Mouse (Mus musculus): ENCODE results near the gene Krtap26-1. TPM values are rescaled to one million over a fixed set of nuclear protein-coding genes. Genes with fewer than 3 reads are reported as not detected.

The Krtap26-1 gene
- polyA plus RNA-seq, 1 experiment from 2014 or later = not detected

- Histone ChIP-seq H3K4me3 (no peak within 1 kb of the TSS), H3K27me3 (no peaks in the 10 kb centered on the region), H3K9ac (replicated peaks) (no peak within 1 kb of the TSS), H3K4me2 (replicated peaks) (no peak within 1 kb of the TSS), H3K4me1 (no peaks in the 10 kb centered on the region), H3K36me3 (no peaks in the 10 kb centered on the region), H3K9me3 (no peaks in the 10 kb centered on the region), H3K27ac (replicated peaks) (no peak within 1 kb of the TSS)
- ATAC-seq (replicated peaks) = no peak
- 93% methylated on average over 4 of the region's 4 CpGs for WGBS
Observed at GRCm38 (mm10) chr16:88627566-88627965, 20.0 kb downstream of the Krtap26-1 start, which contains the start of gene 2310079G19Rik. Gene 2310079G19Rik, minus strand, starts transcription at chr16:88627666.

DNA sequence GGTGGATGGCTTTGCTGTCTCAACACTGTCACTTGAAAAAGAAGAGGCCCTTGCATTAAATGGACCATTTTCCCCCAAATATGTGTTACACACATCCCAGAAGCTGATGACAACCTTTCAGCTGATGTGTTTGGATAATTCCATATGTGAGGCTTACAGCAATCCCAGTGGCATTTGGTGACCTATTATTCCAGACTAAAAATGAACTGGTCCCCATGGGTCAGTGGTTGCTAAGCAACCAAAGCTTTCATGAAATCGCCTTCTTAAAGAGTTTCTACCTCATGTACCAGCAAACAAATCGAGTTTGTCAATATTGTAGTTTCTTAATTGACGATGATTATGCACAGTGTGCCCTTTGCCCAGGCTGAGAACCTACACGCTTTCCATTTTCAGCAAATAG is 34.9 kb downstream of the Krtap26-1 start:
- Histone ChIP-seq H3K27ac (replicated peaks) (no peak overlapping the region), H3K9me3 (no peaks in the 10 kb centered on the region), H3K27me3 (no peaks in the 10 kb centered on the region), H3K4me2 (replicated peaks) (no peak overlapping the region), H3K9ac (replicated peaks) (no peak overlapping the region), H3K36me3 (no peaks in the 10 kb centered on the region), H3K4me3 (no peak overlapping the region), H3K4me1 (no peaks in the 10 kb centered on the region)
- no peak for ATAC-seq (replicated peaks)
- WGBS = 61% methylated on average over 4 of the region's 4 CpGs

DNA sequence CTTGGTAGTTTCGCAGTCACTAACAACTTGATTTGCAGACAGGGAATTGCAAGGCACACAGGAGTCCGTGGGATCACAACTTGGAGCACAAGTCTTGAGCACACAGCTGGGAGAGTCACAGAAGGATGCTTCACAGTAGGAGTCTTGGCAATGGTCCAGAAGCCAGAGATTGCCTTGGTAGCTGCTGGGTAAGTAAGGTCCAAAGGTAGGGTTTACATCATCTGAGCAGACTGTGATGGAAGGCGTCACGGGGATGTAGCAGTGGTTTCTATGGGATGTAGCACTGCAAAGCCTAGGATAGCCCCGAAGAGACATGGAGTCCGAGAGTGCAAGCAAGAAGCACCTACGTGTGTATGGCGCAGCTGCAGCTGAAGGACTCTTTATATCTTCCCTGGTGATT is 35.7 kb downstream of the Krtap26-1 start, which contains the start of gene Krtap24-1:
TSS of gene Krtap24-1 (minus strand) at position 358 of the 400 bp plus-strand sequence.
- Histone ChIP-seq H3K27me3 (no peaks in the 10 kb centered on the region), H3K36me3 (no peaks in the 10 kb centered on the region), H3K4me3 (no peak within 1 kb of the TSS), H3K4me2 (replicated peaks) (no peak within 1 kb of the TSS), H3K27ac (replicated peaks) (no peak within 1 kb of the TSS), H3K9me3 (no peaks in the 10 kb centered on the region), H3K4me1 (no peaks in the 10 kb centered on the region), H3K9ac (replicated peaks) (no peak within 1 kb of the TSS)
- no peak for ATAC-seq (replicated peaks)
- 93% methylated on average over 8 of the region's 8 CpGs for WGBS

- H3K27ac ChIP-seq (replicated peaks) = no peak overlapping the region
- no peak overlapping the region for H3K4me3 ChIP-seq
- no peak overlapping the region for H3K9ac ChIP-seq (replicated peaks)
- ATAC-seq (replicated peaks) = no peak
- H3K27me3 ChIP-seq = no peaks in the 10 kb centered on the region
- 75% methylated on average over 6 of the region's 6 CpGs for WGBS
- no peak overlapping the region for H3K4me2 ChIP-seq (replicated peaks)
- no peaks in the 10 kb centered on the region for H3K9me3 ChIP-seq
- no peaks in the 10 kb centered on the region for H3K36me3 ChIP-seq
- no peaks in the 10 kb centered on the region for H3K4me1 ChIP-seq
Observed at GRCm38 (mm10) chr16:88604570-88604969, 43.0 kb downstream of the Krtap26-1 start.

GRCm38 (mm10) chr16:88602464-88602863 is 45.1 kb downstream of the Krtap26-1 start:
- no peak overlapping the region for H3K4me2 ChIP-seq (replicated peaks)
- no peaks in the 10 kb centered on the region for H3K27me3 ChIP-seq
- H3K27ac ChIP-seq (replicated peaks) = no peak overlapping the region
- H3K9me3 ChIP-seq = no peaks in the 10 kb centered on the region
- no peaks in the 10 kb centered on the region for H3K4me1 ChIP-seq
- ATAC-seq (replicated peaks) = no peak
- H3K9ac ChIP-seq (replicated peaks) = no peak overlapping the region
- no peaks in the 10 kb centered on the region for H3K36me3 ChIP-seq
- WGBS = 21% methylated on average over 1 of the region's 1 CpGs
- no peak overlapping the region for H3K4me3 ChIP-seq

DNA sequence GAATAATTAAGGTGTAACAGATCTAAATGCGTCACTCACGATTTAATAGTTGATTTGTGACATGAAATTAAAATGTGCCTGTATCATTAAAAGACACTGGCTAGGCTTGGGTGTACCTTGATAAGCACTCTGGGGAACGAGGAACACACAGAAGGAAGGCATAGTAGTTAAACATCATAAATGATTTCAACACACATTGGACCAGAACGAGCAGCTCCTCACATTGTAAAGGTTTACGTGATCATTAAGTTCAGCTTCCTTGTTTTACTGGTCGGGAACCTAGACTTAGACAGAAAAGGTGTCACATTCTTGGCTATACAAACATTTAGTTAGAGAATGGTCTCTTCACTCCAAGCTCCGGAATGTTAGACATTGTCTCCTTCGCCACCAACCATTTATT is 47.3 kb downstream of the Krtap26-1 start:
- 84% methylated on average over 8 of the region's 8 CpGs for WGBS
- Histone ChIP-seq H3K27ac (replicated peaks) (no peak overlapping the region), H3K9ac (replicated peaks) (no peak overlapping the region), H3K4me1 (no peaks in the 10 kb centered on the region), H3K9me3 (no peaks in the 10 kb centered on the region), H3K4me3 (no peak overlapping the region), H3K4me2 (replicated peaks) (no peak overlapping the region), H3K36me3 (no peaks in the 10 kb centered on the region), H3K27me3 (no peaks in the 10 kb centered on the region)
- no peak for ATAC-seq (replicated peaks)

- H3K4me1 ChIP-seq = no peaks in the 10 kb centered on the region
- no peak overlapping the region for H3K4me3 ChIP-seq
- no peak overlapping the region for H3K27ac ChIP-seq (replicated peaks)
- no peaks in the 10 kb centered on the region for H3K9me3 ChIP-seq
- no peak overlapping the region for H3K4me2 ChIP-seq (replicated peaks)
- H3K36me3 ChIP-seq = no peaks in the 10 kb centered on the region
- no peak for ATAC-seq (replicated peaks)
- 57% methylated on average over 16 of the region's 16 CpGs for WGBS
- no peaks in the 10 kb centered on the region for H3K27me3 ChIP-seq
- no peak overlapping the region for H3K9ac ChIP-seq (replicated peaks)
Observed at GRCm38 (mm10) chr16:88599504-88600237, 47.9 kb downstream of the Krtap26-1 start.

Other genes starting within 250 kb of the Krtap26-1 start
- not detected in 2 replicates for gene Cldn17, start 140.8 kb downstream of the Krtap26-1 start, polyA plus RNA-seq (2015; fragmentation: Nextera tagmentation; extraction: Ambion mirVana)
- gene Cldn8, start 84.6 kb downstream of the Krtap26-1 start, polyA plus RNA-seq (2015; fragmentation: Nextera tagmentation; extraction: Ambion mirVana) = not detected in 2 replicates
- not detected in 2 replicates for gene Krtap24-1, start 35.5 kb downstream of the Krtap26-1 start, polyA plus RNA-seq (2015; fragmentation: Nextera tagmentation; extraction: Ambion mirVana)
- gene 2310079G19Rik, start 20.1 kb downstream of the Krtap26-1 start, polyA plus RNA-seq (2015; fragmentation: Nextera tagmentation; extraction: Ambion mirVana) = not detected in 2 replicates
- gene Krtap27-1, start 23.9 kb upstream of the Krtap26-1 start, polyA plus RNA-seq (2015; fragmentation: Nextera tagmentation; extraction: Ambion mirVana) = not detected in 2 replicates
- gene 2310061N02Rik, start 60.2 kb upstream of the Krtap26-1 start, polyA plus RNA-seq (2015; fragmentation: Nextera tagmentation; extraction: Ambion mirVana) = not detected in 2 replicates
- not detected in 2 replicates for gene Krtap13-1, start 81.1 kb upstream of the Krtap26-1 start, polyA plus RNA-seq (2015; fragmentation: Nextera tagmentation; extraction: Ambion mirVana)
- not detected in 2 replicates for gene Krtap13, start 103.8 kb upstream of the Krtap26-1 start, polyA plus RNA-seq (2015; fragmentation: Nextera tagmentation; extraction: Ambion mirVana)
- not detected in 2 replicates for gene 2310034C09Rik, start 111.1 kb upstream of the Krtap26-1 start, polyA plus RNA-seq (2015; fragmentation: Nextera tagmentation; extraction: Ambion mirVana)
- gene 2310057N15Rik, start 126.4 kb upstream of the Krtap26-1 start, polyA plus RNA-seq (2015; fragmentation: Nextera tagmentation; extraction: Ambion mirVana) = not detected in 2 replicates
- not detected in 2 replicates for gene Gm5965, start 130.1 kb upstream of the Krtap26-1 start, polyA plus RNA-seq (2015; fragmentation: Nextera tagmentation; extraction: Ambion mirVana)
- gene Gm20741, start 164.4 kb upstream of the Krtap26-1 start, polyA plus RNA-seq (2015; fragmentation: Nextera tagmentation; extraction: Ambion mirVana) = not detected in 2 replicates
- not detected in 2 replicates for gene Krtap15, start 172.4 kb upstream of the Krtap26-1 start, polyA plus RNA-seq (2015; fragmentation: Nextera tagmentation; extraction: Ambion mirVana)
- not detected in 2 replicates for gene Krtap14, start 178.3 kb upstream of the Krtap26-1 start, polyA plus RNA-seq (2015; fragmentation: Nextera tagmentation; extraction: Ambion mirVana)
- gene Krtap19-1, start 221.6 kb upstream of the Krtap26-1 start, polyA plus RNA-seq (2015; fragmentation: Nextera tagmentation; extraction: Ambion mirVana) = not detected in 2 replicates
- not detected in 2 replicates for gene Krtap19-2, start 226.5 kb upstream of the Krtap26-1 start, polyA plus RNA-seq (2015; fragmentation: Nextera tagmentation; extraction: Ambion mirVana)
- gene Krtap19-3, start 230.2 kb upstream of the Krtap26-1 start, polyA plus RNA-seq (2015; fragmentation: Nextera tagmentation; extraction: Ambion mirVana) = not detected in 2 replicates
- not detected in 2 replicates for gene Krtap19-4, start 237.3 kb upstream of the Krtap26-1 start, polyA plus RNA-seq (2015; fragmentation: Nextera tagmentation; extraction: Ambion mirVana)
- not detected in 2 replicates for gene Krtap19-5, start 248.7 kb upstream of the Krtap26-1 start, polyA plus RNA-seq (2015; fragmentation: Nextera tagmentation; extraction: Ambion mirVana)

Data from forebrain, embryonic 15.5 days (tissue).